Mouse (Mus musculus): ENCODE measurements around the gene Bfsp1. TPM values are rescaled to one million over a fixed set of nuclear protein-coding genes. Genes with fewer than 3 reads are reported as not detected.

The Bfsp1 gene
- total and polyA plus RNA-seq, 2 experiments from 2014 or later = 0.23 to 1.1 TPM

- no peaks in the 10 kb centered on the region for H3K27me3 ChIP-seq (ENCODE audit: control insufficient read depth, insufficient read depth, low read length)
- no peak overlapping the region for H3K4me3 ChIP-seq (ENCODE audit: low read depth, low read length)
- TF ChIP-seq EP300 (IDR thresholded peaks at IDR 0.05; ENCODE audit: low read depth) (no peak), CTCF (IDR thresholded peaks at IDR 0.05; ENCODE audit: low read depth) (no peak)
- H3K27ac ChIP-seq (ENCODE audit: low read depth) = no peak overlapping the region
- no peak for DNase-seq (ENCODE audit: low spot score)
- H3K9ac ChIP-seq (replicated peaks; ENCODE audit: low read depth, low read length) = no peak overlapping the region
- 52% methylated on average over 10 of the region's 10 CpGs for WGBS
- no peaks in the 10 kb centered on the region for H3K4me1 ChIP-seq (ENCODE audit: control insufficient read depth, insufficient read depth)
- no peak overlapping the region for H3K4me2 ChIP-seq (ENCODE audit: low read depth, low read length)
- no peak for ATAC-seq (ENCODE audit: insufficient read depth, low read depth)
- H3K36me3 ChIP-seq (replicated peaks; ENCODE audit: control insufficient read depth, insufficient read depth, low read length) = no peaks in the 10 kb centered on the region
- no peaks in the 10 kb centered on the region for H3K9me3 ChIP-seq (replicated peaks; ENCODE audit: control insufficient read depth, low read length)
Measured at GRCm38 (mm10) chr2:143882606-143883288, 19.8 kb upstream of the Bfsp1 start.

DNA sequence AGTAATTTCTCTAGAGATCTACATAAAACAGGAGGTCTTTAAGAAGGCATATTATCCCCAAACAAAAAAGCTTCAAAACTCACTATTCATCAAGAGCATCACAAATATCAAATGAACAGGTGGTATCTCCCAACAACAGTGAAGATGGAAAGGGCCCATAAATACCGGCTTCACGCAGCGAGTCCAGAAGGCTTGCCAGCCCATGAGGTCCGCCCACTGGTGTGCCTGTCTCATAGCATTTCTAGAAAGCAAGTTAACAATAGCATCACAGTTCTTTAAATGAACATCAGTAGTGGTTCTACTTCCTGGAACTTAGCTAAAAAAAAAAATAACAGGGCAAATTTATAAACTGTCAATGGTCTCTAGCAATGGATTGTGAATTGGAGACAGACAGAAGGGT lies 19.0 kb upstream of the Bfsp1 start:
- Histone ChIP-seq H3K36me3 (replicated peaks; ENCODE audit: control insufficient read depth, insufficient read depth, low read length) (no peaks in the 10 kb centered on the region), H3K27me3 (ENCODE audit: control insufficient read depth, insufficient read depth, low read length) (no peaks in the 10 kb centered on the region), H3K27ac (ENCODE audit: low read depth) (no peak overlapping the region), H3K9ac (replicated peaks; ENCODE audit: low read depth, low read length) (no peak overlapping the region), H3K4me1 (ENCODE audit: control insufficient read depth, insufficient read depth) (peaks cover 3% of the 10 kb centered on the region; the same call in 1 of the 2 replicates), H3K4me2 (ENCODE audit: low read depth, low read length) (no peak overlapping the region), H3K9me3 (replicated peaks; ENCODE audit: control insufficient read depth, low read length) (no peaks in the 10 kb centered on the region), H3K4me3 (ENCODE audit: low read depth, low read length) (no peak overlapping the region)
- DNase-seq (ENCODE audit: low spot score) = no peak
- WGBS = 88% methylated on average over 4 of the region's 4 CpGs
- TF ChIP-seq EP300 (IDR thresholded peaks at IDR 0.05; ENCODE audit: low read depth) (no peak), CTCF (IDR thresholded peaks at IDR 0.05; ENCODE audit: low read depth) (no peak)
- ATAC-seq (ENCODE audit: insufficient read depth, low read depth) = no peak

- no peak for ATAC-seq (ENCODE audit: insufficient read depth, low read depth)
- TF ChIP-seq EP300 (IDR thresholded peaks at IDR 0.05; ENCODE audit: low read depth) (no peak), CTCF (IDR thresholded peaks at IDR 0.05; ENCODE audit: low read depth) (no peak)
- 86% methylated on average over 6 of the region's 6 CpGs for WGBS
Measured at GRCm38 (mm10) chr2:143879311-143879710, 16.3 kb upstream of the Bfsp1 start.

GRCm38 (mm10) chr2:143876929-143877632 lies 14.1 kb upstream of the Bfsp1 start:
- no peaks in the 10 kb centered on the region for H3K27me3 ChIP-seq (ENCODE audit: control insufficient read depth, insufficient read depth, low read length)
- no peak for TF ChIP-seq EP300 (IDR thresholded peaks at IDR 0.05; ENCODE audit: low read depth)
- peak; percentile 53 for TF ChIP-seq CTCF (IDR thresholded peaks at IDR 0.05; ENCODE audit: low read depth)
- DNase-seq (ENCODE audit: low spot score) = no peak
- no peak overlapping the region for H3K4me2 ChIP-seq (ENCODE audit: low read depth, low read length)
- peak; percentile 51 for ATAC-seq (ENCODE audit: insufficient read depth, low read depth)
- no peaks in the 10 kb centered on the region for H3K9me3 ChIP-seq (replicated peaks; ENCODE audit: control insufficient read depth, low read length)
- H3K27ac ChIP-seq (ENCODE audit: low read depth) = peak overlapping the region; percentile 65
- H3K4me3 ChIP-seq (ENCODE audit: low read depth, low read length) = no peak overlapping the region
- no peak overlapping the region for H3K9ac ChIP-seq (replicated peaks; ENCODE audit: low read depth, low read length)
- no peaks in the 10 kb centered on the region for H3K36me3 ChIP-seq (replicated peaks; ENCODE audit: control insufficient read depth, insufficient read depth, low read length)
- peaks cover 14% of the 10 kb centered on the region for H3K4me1 ChIP-seq (ENCODE audit: control insufficient read depth, insufficient read depth)
- 64% methylated on average over 4 of the region's 4 CpGs for WGBS

More at GRCm38 (mm10) chr2:143879311-143879710, 16.3 kb upstream of the Bfsp1 start:
- no peaks in the 10 kb centered on the region for H3K36me3 ChIP-seq (replicated peaks; ENCODE audit: control insufficient read depth, insufficient read depth, low read length)
- no peaks in the 10 kb centered on the region for H3K9me3 ChIP-seq (replicated peaks; ENCODE audit: control insufficient read depth, low read length)
- H3K27me3 ChIP-seq (ENCODE audit: control insufficient read depth, insufficient read depth, low read length) = no peaks in the 10 kb centered on the region
- no peak for DNase-seq (ENCODE audit: low spot score)
- H3K9ac ChIP-seq (replicated peaks; ENCODE audit: low read depth, low read length) = no peak overlapping the region
- H3K27ac ChIP-seq (ENCODE audit: low read depth) = no peak overlapping the region
- H3K4me2 ChIP-seq (ENCODE audit: low read depth, low read length) = no peak overlapping the region
- H3K4me3 ChIP-seq (ENCODE audit: low read depth, low read length) = no peak overlapping the region
- peaks cover 8% of the 10 kb centered on the region; the same call in 1 of the 2 replicates for H3K4me1 ChIP-seq (ENCODE audit: control insufficient read depth, insufficient read depth)

DNA sequence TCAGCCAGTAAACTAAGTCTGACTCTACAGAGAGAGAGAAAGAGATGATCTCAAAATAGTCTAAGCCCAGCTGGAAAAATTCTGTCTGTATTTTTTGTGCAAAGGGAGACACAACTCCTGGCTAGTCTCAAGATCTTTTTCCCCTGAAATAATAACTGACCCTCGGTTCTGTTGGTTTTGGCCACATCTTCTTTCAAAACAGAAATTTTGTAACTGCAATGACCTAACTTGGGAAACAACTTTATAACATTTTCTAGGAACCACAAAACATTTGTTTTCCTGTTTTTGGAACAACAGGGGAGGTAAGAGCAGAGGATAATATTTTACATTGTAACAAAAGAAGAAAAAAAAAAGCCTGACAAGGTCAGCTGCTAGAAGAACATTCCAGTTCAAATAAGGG lies 13.1 kb upstream of the Bfsp1 start:
- Histone ChIP-seq H3K4me1 (ENCODE audit: control insufficient read depth, insufficient read depth) (peaks cover 22% of the 10 kb centered on the region), H3K27me3 (ENCODE audit: control insufficient read depth, insufficient read depth, low read length) (no peaks in the 10 kb centered on the region), H3K9me3 (replicated peaks; ENCODE audit: control insufficient read depth, low read length) (no peaks in the 10 kb centered on the region), H3K4me3 (ENCODE audit: low read depth, low read length) (no peak overlapping the region), H3K27ac (ENCODE audit: low read depth) (peak overlapping the region; percentile 65; the same call in 1 of the 2 replicates), H3K9ac (replicated peaks; ENCODE audit: low read depth, low read length) (no peak overlapping the region), H3K36me3 (replicated peaks; ENCODE audit: control insufficient read depth, insufficient read depth, low read length) (no peaks in the 10 kb centered on the region), H3K4me2 (ENCODE audit: low read depth, low read length) (no peak overlapping the region)
- no peak for ATAC-seq (ENCODE audit: insufficient read depth, low read depth)
- WGBS = 40% methylated on average over 1 of the region's 1 CpGs
- no peak for DNase-seq (ENCODE audit: low spot score)
- TF ChIP-seq EP300 (IDR thresholded peaks at IDR 0.05; ENCODE audit: low read depth) = no peak
- no peak for TF ChIP-seq CTCF (IDR thresholded peaks at IDR 0.05; ENCODE audit: low read depth)

Measured in heart, postnatal 0 days (tissue).